In the genomic region with DNA sequence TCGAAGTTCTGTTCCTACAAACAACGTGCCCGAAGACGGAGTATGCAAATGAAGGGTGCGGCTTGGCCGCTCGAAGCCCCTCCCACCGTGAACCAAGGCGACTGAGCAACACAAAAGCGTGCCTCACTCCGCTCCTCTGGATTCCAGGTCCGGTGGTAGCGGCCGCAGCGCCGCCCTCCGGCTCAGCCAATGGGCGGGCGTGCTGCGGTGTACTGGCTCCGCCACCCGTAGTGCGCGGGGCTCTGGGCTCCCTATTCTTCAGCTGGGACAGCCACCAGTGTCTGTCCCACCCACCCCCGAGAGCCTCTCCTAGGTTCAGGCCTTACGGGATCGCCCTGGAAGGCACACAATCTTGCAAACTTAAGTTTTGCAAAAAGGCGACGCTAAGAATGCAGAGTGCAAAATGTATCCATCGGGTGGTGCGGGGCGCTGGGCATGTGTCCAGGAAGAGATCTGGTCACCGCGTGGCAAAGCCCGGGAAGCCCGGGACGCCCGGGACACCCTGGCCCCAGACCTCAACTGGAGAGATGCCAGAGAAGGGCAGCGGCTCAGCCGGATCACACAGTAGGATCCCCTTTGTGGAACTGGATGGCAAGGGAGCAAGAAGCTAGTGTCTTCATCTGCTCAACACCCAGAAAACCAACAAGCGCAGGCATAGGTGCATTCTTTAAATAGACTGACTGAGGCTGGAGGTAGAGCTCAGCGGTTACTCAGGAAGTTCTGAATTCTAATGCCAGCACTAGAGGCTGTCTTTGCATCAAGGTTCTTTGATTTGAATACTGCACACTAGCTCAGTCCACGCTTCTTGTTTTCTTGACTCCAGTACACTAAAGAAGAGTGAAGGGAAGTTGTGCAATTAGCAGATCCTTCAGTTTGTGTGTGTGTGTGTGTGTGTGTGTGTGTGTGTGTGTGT, we compare ENCODE assay signal across 8 mouse cellular contexts. TPM values are rescaled to one million over a fixed set of nuclear protein-coding genes. Genes with fewer than 3 reads are reported as not detected.
A peak's percentile ranks its signal among the peaks of the same experiment; 100 is the strongest.
DNase-seq lines count a peak whose midpoint lies in the region; ATAC-seq lines count a peak whose summit lies in the region.

No protein-coding gene starts in this region.

- H3K9me3 ChIP-seq in intestine, embryonic 14.5 days (ENCODE audit: control insufficient read depth, low read length): no peaks in the 10 kb centered on the region

- intact Hi-C loops in left cerebral cortex, postnatal 10 days (cut with DNase I): loop anchor here (5.0 kb wide), 1 partner anchor 56 kb away; the partner anchor contains the start of gene Insr

- peak overlapping the region; percentile 72 for H3K9ac ChIP-seq in intestine, embryonic 14.5 days (ENCODE audit: low read length)

- H3K36me3 ChIP-seq in intestine, embryonic 14.5 days (ENCODE audit: control insufficient read depth, insufficient read depth, low read length): no peaks in the 10 kb centered on the region

- no peaks in the 10 kb centered on the region for H3K27me3 ChIP-seq in intestine, embryonic 14.5 days (replicated peaks; ENCODE audit: control insufficient read depth, insufficient read depth, low read length)

- 1% methylated on average over 36 of the region's 43 CpGs for WGBS in intestine, embryonic 14.5 days

- peak overlapping the region; percentile 89 for H3K27ac ChIP-seq in intestine, embryonic 14.5 days (ENCODE audit: low read depth)

- peaks cover 19% of the 10 kb centered on the region for H3K4me1 ChIP-seq in intestine, embryonic 14.5 days (replicated peaks; ENCODE audit: control insufficient read depth, insufficient read depth, low read length)

- peak overlapping the region; percentile 67 for H3K4me2 ChIP-seq in intestine, embryonic 14.5 days (ENCODE audit: low read length)

- peak; percentile 94 for DNase-seq in adrenal gland, adult 2 months
- peak; percentile 97 for DNase-seq in embryo, embryonic 11 days
- DNase-seq in gastrocnemius, postnatal 25 days: peak; percentile 92
- DNase-seq in intestine, embryonic 14.5 days (ENCODE audit: low spot score): peak; percentile 89
- peak; percentile 84 to 96 for DNase-seq in left cerebral cortex, postnatal 10 days (ENCODE audit: extremely low spot score in 1 of 2, low spot score in 2 of 2)
- peak; percentile 93 to 95 for DNase-seq in right cerebral cortex, postnatal 10 days (ENCODE audit: low spot score in 2 of 2)
- peak; percentile 93 for DNase-seq in urinary bladder, postnatal 14 days (ENCODE audit: low spot score)

- H3K4me3 ChIP-seq in intestine, embryonic 14.5 days (ENCODE audit: low read depth, low read length): peak overlapping the region; percentile 50

- ATAC-seq in intestine, embryonic 14.5 days (replicated peaks; ENCODE audit: low FRiP score, low TSS enrichment, low read depth): peak; percentile 100
- peak; percentile 88 for ATAC-seq in megakaryocyte progenitor cell, adult 5-6 weeks (replicated peaks; ENCODE audit: poor library complexity)

RNA-seq across cellular contexts. Expression of gene Insr, which starts 58.1 kb away (rescaled TPM):
- total RNA-seq in adrenal gland, adult 2 months (2021): 100 to 1,000 TPM; 101 to 153 TPM
- 31.6 and 44.1 TPM in 2 replicates for polyA plus RNA-seq in adrenal gland, adult 2 months (2012; rRNA removed)
- total RNA-seq in gastrocnemius, postnatal 25 days (2021): 10 to 100 TPM; 51.6 to 55.8 TPM
- 37.6 and 41.0 TPM in 2 replicates for polyA plus RNA-seq in intestine, embryonic 14.5 days (2014; fragmentation: Nextera tagmentation; extraction: Ambion mirVana)
- 10 to 100 TPM; 44.5 to 47.6 TPM for total RNA-seq in left cerebral cortex, postnatal 10 days (2021)
- total RNA-seq in megakaryocyte progenitor cell, adult 5-6 weeks (2015): 15.9 and 21.0 TPM in 2 replicates
- total RNA-seq in megakaryocyte progenitor cell, adult 5-6 weeks (2017): 9.7 and 10.3 TPM in 2 replicates

Comparison
In these comparisons a context has a peak if more than half of its experiments do, and no peak if none do; other contexts are left out.
1. Peak in every context shown above with its lines: DNase-seq, ATAC-seq, H3K4me3 ChIP-seq and H3K27ac ChIP-seq.